Mouse (Mus musculus) frontal cortex, postnatal 25 days (tissue): ENCODE data around the gene Gabarap.

Experiments used
- DNase-seq, 2 experiments: peaks; one replicate each; pipeline ENCODE4 v3.0.0; 2022; ENCODE audit warnings: low spot score in 2 of 2

Gabarap gene

DNA sequence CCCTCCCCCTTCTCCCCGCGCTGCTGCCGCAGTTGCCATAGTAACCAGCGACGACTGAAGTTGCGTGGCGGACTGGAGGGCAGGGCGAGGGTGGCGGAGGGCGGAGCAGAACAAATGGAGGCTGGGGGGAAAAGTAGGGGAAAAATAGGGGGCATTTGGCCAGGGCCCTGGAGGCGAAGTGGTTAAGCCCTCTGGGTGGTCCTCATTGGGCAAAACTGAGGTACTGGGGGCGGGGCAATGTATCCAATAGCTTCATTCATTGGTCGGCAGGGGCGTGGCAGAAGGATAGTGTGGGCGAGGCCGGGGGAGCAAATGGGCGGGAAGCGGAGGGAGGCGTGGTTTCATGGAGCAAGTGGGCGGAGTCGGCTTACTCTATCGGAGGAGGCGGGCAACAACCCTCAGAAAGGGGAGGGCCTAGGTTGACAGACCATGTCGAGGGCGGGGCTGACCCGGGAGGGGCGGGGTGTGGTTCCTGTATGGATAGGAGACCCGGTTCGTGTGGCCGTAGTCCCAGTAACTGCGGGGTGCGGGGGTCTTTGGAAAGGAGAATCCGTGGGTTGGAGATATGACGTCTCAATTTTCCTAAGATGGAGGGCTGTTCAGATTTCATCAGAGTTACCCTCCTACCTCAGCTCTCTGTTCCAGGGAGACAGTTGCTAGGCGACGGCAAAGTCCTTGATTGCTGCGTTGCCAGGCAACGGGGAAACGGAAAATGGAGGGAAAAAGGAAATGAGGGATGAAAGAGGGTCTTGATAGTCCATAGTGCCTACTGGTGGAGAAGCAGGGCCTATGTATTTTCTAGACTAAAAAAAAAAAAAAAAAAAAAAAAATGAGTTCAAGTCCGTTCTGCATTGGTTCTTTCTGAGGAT, 30.6 kb downstream of the Gabarap start:
- peak; percentile 88 to 93 for DNase-seq

DNA sequence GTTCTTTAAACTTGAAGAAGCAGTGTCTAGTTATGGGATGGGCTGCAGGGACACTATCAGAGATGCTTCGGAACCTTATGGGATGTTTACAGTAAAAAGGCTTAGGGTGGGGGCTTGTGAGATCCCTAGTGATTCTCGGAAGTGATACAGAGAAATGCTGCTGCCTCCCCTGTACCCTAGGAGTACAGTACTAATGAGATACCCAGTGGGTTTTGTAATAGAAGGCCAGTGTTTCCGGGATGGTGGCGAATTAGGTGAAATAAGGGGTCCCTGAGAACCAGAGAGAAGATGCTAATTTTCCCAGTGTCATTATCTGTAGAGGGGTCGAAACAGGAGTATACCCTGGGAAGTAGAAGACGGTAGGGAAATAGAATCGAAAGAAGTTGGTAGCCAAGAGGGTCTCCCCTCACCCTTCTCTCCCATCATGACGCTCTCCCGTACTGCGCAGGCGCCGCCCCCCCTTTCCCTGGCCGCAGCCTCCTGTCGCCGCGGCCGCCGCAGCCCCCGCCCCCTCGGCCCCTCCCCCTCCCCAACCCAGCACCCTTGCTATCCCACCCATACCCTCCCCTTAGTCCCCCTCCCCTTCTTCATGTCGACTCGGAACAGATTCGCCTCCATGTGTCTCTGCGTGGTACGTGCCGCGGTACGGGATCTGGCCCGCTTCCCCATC, 32.7 kb downstream of the Gabarap start:
- DNase-seq = no peak

DNA sequence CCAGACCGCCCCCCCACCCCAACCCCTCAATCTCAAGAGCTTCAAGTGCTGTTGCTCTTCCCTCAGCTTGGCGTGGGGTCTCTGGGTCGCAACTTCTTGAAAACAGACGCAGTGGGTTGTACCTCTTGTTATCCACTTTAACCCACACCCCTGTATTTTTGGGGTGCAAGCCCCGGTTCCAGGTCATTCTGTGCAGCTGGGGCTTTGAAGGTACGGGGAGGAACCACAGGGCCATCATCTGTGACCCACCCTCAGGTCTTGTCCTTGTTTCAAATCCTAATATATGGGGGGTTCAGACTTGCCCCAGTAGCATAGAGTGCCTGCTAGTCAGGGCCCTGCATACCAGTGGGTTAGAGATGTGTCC, 33.2 kb downstream of the Gabarap start:
- DNase-seq = no peak

DNA sequence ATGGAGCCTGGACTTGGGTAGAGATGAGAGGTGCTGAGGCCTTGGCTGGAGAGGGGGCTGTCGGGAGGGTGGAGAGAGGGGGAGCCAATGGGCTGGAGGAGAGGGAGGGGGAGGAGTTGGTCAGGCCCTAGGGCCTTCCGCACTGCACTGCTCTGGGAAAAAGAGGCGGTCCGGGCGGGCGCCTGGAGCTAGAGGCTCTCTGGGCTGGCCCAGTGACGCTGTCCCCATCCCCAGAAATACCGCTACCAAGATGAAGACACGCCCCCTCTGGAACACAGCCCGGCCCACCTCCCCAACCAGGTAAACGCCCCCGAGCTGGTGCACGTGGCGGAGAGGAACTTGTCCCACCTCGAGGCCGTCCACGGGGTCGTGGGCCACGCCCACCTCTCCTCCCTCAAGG, 35.7 kb downstream of the Gabarap start:
- no peak for DNase-seq

DNA sequence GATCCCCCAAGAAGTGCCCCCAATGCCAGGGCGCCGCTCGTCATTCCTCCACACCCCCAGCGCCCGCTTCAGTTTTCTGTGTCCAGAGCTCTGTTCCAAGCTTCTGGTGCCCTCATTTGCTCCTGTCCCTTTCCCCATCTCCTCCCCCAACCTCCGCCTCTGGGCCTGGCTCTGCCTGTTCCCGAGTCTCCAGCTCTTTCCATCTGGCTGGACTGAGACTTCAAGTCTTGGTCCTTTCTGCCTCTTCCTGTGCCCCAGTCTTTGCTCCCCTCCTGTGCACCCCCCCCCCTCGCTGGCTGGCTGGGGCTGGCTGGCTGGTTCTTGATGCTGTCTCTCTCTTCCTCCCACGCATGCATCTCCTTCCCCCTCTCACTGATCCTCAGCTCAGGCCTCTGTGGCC, 36.5 kb downstream of the Gabarap start:
- no peak for DNase-seq

DNA sequence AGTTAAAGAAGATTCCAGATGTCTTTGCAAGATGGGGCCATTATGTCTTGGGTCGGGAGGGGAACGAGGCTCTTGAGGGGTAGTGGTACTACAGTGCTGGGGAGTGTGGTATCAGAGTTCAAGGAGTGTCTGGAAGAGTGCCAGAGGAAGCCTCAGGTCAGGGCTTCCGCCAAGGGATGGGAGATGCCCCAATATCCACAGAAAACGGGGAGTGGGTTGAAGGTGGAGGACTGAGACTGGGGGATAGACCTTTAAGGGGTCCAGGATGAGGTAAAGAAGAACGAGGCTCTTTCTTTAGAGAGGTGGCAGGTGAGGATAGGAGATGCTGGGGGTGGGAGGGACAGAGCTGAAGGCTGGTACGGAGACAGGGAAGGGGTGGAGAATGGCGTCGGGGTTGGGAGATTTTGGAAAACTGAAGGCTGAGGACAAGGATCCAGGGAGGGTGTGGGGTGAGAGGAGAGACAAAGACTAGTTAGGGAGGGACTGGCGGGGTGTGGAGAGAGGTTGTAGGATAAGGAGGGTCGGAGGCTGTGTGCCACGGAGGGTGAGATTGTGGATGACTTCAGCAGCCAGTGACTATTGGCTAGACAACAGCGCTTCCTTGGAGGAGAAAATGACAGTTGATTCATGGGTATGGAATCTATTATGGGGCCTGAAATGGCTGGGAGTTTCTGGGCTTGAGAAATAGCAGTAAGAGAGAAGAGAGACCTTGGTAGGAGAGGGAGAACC, 37.6 kb downstream of the Gabarap start:
- DNase-seq = no peak

DNA sequence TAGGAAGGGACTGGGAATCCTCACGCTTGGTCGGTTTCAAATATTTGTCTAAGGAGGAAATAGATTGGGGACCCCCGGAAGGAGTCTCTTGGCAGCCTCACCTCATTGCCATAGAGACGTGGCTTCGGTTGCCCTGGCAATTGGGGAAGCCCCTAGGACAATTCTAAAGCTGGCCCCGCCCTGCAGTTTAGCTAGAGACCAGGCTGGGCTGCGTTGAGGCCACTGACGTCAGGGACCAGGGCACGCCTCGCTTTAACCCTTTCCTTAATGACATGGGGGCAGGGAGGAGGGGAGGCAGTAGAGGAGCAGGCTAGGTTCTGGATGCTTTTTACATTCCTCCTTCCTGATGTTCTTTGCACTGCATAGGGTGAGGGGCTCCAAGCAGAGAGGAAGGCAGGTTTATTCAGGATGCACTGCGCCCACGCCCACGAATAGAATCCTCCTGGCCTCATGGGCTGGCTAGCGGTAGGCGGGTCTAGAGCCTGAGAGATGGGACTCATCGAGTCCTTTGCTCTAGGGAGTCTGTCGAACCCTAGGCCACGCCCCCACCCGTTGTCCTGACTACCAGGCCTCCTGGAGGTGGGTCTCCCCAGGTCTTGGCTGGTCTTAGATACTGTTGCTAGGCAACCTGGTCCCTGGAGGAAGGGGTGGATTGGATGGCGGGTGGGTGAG, 38.3 kb downstream of the Gabarap start:
- peak; percentile 62 to 76 for DNase-seq

DNA sequence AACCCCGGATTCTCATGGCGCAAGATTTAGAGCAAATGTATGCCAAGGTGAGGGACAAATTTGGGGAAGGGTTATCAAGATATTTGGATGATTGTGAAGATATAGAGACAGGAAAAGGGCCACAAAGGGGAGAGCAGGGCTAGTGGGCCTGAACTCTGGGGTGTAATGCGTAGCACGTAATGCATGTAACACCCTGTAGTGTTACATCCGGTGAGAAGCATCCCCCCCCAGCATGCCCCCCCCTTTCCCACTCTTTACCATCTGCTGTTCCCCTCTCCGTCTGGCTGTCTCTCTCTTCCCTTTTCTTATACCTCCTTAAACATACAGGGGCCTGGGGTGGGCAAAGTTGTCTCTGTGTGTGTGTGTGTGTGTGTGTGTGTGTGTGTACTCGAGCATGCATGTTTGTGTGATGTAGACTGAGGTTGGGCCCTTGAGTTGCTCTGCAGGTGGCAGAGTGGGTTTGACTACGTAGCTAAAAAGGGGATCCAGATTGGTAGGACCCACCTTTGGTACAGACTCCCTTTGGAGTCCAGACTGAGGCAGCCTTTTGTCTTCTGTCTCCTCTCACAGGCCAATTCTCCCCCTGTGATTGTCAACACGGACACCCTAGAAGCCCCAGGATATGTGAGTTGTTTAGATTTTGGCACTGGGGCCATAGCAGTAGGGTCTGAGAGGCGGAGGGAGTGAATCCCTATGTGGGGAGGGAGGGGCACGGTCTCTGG, 39.0 kb downstream of the Gabarap start:
- no peak for DNase-seq

DNA sequence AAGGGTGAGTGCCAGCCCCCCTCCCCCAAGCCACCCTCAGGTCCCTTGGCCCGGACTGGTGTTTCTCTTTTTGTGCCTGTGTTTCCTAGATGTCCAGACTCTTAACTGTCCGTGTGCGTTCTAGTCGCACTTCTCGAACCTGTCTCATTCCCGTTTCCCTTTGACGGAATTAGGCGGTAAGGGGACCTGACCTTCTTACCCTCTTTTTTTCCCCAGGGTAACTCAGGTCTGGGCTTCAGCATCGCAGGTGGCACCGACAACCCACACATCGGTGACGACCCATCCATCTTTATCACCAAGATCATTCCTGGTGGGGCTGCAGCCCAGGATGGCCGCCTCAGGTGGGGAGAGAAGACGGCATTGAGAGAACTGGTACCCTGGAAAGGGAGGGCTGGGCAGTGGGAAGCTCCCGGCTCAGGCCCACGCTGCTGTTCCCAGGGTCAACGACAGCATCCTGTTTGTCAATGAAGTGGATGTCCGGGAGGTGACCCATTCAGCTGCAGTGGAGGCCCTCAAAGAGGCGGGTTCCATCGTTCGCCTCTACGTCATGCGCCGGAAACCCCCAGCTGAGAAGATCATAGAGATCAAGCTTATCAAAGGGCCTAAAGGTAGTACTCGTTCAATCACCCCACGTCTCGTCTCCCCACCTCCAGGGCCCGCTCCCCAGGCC, 39.8 kb downstream of the Gabarap start:
- DNase-seq = no peak

DNA sequence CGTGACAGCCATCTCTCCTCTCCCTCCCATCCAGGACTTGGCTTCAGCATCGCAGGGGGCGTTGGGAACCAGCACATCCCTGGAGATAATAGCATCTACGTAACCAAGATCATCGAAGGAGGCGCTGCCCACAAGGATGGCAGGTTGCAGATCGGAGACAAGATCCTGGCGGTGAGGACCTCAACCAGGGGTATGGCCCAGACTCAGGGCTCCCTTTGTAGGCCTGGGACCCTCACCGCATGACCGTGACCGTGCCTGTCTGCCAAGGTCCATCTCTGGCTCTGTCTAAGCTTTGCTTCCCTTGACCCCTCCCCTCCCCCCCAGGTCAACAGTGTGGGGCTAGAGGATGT, 40.4 kb downstream of the Gabarap start:
- DNase-seq = no peak

DNA sequence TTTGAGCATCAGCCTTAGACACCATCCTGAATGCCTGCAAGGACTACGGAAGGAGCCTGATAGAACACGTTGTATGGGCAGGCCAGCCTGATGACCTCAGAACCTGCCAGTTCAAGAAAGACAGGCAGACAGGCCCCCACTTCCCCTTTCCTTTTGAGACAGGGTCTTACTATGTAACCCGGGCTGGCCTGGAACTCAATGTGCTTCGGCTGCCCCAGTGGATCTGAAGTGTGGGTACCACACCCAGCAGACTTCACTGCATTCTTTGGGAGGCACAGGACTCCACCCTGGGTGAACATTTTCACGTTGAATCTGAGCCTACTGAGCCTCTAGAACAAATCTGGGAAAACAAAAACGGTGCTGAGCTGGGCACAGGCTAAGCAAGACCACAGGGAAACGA, 47.2 kb downstream of the Gabarap start:
- DNase-seq = no peak

DNA sequence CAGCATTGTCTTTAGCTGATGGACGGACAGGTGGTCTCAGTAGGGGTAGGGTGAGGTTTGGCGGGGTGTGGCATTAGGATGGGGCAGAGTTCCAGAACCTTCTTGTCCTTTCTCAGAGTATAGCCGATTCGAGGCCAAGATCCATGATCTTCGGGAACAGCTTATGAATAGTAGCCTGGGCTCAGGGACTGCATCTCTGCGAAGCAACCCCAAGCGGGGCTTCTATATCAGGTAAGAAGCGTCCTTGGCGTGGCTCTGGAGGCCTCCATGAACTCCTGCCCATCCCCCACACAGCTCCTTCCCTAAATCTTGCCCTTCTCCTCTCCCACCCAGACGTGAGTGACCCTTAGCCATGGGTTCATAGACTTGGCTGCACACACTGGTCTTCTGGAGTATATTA, 48.7 kb downstream of the Gabarap start:
- no peak for DNase-seq

DNA sequence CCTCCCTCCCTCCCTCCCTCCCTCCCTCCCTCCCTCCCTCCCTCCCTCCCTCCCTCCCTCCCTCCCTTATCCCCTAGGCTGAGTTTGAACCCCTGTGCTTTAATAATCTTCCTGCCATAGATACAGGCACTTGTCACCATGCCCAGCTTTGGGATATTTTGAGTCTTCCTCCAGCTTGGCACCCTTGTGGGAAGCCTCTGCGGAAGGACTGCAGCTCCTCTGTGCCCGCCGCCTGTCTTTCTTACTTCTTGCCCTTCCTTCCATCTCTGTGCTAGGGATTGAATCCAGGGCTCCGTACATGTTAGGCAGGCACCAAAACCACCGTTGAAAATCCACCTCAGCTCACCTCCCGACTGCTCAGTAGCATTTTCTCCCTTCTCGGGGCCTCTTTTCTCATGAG, 49.2 kb downstream of the Gabarap start:
- DNase-seq = no peak

DNA sequence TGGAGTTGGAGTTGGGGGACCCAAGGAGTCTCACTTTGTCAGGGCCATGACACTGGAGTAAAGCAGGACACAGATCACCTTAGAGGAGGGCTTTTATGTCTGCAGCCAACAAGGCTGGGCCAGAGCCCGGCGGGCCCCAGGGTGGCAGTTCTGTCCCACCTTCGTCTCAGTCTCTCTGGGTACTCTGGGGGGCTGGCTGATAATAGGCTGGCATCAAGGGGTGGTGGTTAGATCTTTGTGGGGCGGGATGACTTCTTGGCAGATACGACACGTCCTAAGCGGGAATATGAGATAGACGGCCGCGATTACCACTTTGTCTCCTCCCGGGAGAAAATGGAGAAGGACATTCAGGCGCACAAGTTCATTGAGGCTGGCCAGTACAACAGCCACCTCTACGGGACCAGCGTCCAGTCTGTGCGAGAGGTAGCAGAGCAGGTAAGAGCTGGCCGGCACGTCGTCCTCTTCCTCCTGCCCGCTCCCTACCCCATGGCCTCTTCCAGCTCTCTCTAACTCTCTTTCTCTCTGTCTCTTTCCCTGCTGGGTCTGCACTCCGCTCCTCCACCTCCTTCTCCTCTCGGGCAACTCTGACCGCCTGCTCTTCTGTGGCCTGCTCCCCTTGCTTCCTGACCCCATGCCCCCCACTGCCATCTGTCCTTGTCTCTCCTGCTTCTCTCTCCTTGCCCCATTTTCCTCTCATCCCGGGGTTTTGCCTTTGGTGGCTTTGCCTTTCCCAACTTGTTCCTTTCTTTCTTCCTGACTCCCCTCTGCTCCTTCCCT, 51.6 kb downstream of the Gabarap start:
- no peak for DNase-seq

DNA sequence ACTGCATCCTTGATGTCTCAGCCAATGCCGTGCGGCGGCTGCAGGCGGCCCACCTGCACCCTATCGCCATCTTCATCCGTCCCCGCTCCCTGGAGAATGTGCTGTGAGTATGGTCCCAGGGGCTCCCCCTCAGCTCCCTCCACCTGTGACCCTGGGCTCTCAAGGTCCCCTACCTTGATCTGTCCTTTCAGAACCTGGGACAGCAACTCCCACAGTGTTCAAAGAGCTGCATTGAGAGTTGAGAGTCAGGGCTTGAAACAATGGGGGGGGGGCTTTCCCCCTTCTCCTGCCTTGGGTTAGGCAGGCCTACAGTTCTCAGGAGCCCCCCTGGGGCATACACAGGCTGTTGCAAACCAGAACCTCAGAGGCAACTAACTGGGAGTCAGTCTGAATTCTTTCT, 52.7 kb downstream of the Gabarap start:
- no peak for DNase-seq
